Mouse (Mus musculus): ENCODE data around the gene Il3. TPM values are rescaled to one million over a fixed set of nuclear protein-coding genes. Genes with fewer than 3 reads are reported as not detected.

Gene Il3
- polyA plus RNA-seq, 1 experiment from 2014 or later = not detected

GRCm38 (mm10) chr11:54269191-54269896 is 2.3 kb upstream of the Il3 start:
- no peak for ATAC-seq (ENCODE audit: low FRiP score)
- no peaks in the 10 kb centered on the region for H3K9me3 ChIP-seq
- WGBS = 85% methylated on average over 3 of the region's 3 CpGs

GRCm38 (mm10) chr11:54264542-54264941 is 2.5 kb downstream of the Il3 start:
- H3K9ac ChIP-seq = no peak overlapping the region
- 57% methylated on average over 2 of the region's 2 CpGs for whole genome bisulfite sequencing
- ATAC-seq (ENCODE audit: low FRiP score) = no peak

More at GRCm38 (mm10) chr11:54269191-54269896, 2.3 kb upstream of the Il3 start:
- no peak overlapping the region for H3K4me2 ChIP-seq
- no peak overlapping the region for H3K9ac ChIP-seq
- no peak overlapping the region for H3K4me3 ChIP-seq
- H3K27ac ChIP-seq = no peak overlapping the region
- no peaks in the 10 kb centered on the region for H3K4me1 ChIP-seq (replicated peaks)
- H3K27me3 ChIP-seq = no peaks in the 10 kb centered on the region
- H3K36me3 ChIP-seq = no peaks in the 10 kb centered on the region

GRCm38 (mm10) chr11:54263405-54264031 is 3.6 kb downstream of the Il3 start:
- Histone ChIP-seq H3K4me1 (replicated peaks) (no peaks in the 10 kb centered on the region), H3K27me3 (no peaks in the 10 kb centered on the region), H3K4me3 (no peak overlapping the region), H3K36me3 (no peaks in the 10 kb centered on the region), H3K9ac (no peak overlapping the region), H3K27ac (no peak overlapping the region), H3K9me3 (no peaks in the 10 kb centered on the region), H3K4me2 (no peak overlapping the region)
- WGBS = 4% methylated on average over 1 of the region's 1 CpGs
- ATAC-seq (ENCODE audit: low FRiP score) = no peak

More at GRCm38 (mm10) chr11:54264542-54264941, 2.5 kb downstream of the Il3 start:
- Histone ChIP-seq H3K9me3 (no peaks in the 10 kb centered on the region), H3K27ac (no peak overlapping the region), H3K27me3 (no peaks in the 10 kb centered on the region), H3K36me3 (no peaks in the 10 kb centered on the region), H3K4me2 (no peak overlapping the region), H3K4me3 (no peak overlapping the region), H3K4me1 (replicated peaks) (no peaks in the 10 kb centered on the region)

GRCm38 (mm10) chr11:54256624-54257376 is 10.3 kb downstream of the Il3 start:
- Histone ChIP-seq H3K27ac (no peak overlapping the region), H3K4me1 (replicated peaks) (no peaks in the 10 kb centered on the region), H3K9me3 (no peaks in the 10 kb centered on the region), H3K4me3 (no peak overlapping the region), H3K9ac (no peak overlapping the region), H3K27me3 (no peaks in the 10 kb centered on the region), H3K4me2 (no peak overlapping the region), H3K36me3 (no peaks in the 10 kb centered on the region)
- WGBS = 46% methylated on average over 3 of the region's 3 CpGs
- 0 out of 2 replicates have a peak, but pooled peaks have one; percentile 66 for ATAC-seq (ENCODE audit: low FRiP score)

GRCm38 (mm10) chr11:54254114-54254513 is 13.0 kb downstream of the Il3 start:
- no peak for ATAC-seq (ENCODE audit: low FRiP score)
- 64% methylated on average over 4 of the region's 4 CpGs for WGBS
- Histone ChIP-seq H3K27me3 (no peaks in the 10 kb centered on the region), H3K4me3 (no peak overlapping the region), H3K9ac (no peak overlapping the region), H3K36me3 (no peaks in the 10 kb centered on the region), H3K27ac (no peak overlapping the region), H3K4me2 (no peak overlapping the region), H3K4me1 (replicated peaks) (no peaks in the 10 kb centered on the region), H3K9me3 (no peaks in the 10 kb centered on the region)

GRCm38 (mm10) chr11:54250575-54250974 is 16.5 kb downstream of the Il3 start:
- no peak overlapping the region for H3K4me2 ChIP-seq
- no peak for ATAC-seq (ENCODE audit: low FRiP score)
- H3K9ac ChIP-seq = no peak overlapping the region
- 90% methylated on average over 11 of the region's 11 CpGs for WGBS
- no peak overlapping the region for H3K4me3 ChIP-seq
- no peaks in the 10 kb centered on the region for H3K27me3 ChIP-seq
- H3K36me3 ChIP-seq = no peaks in the 10 kb centered on the region
- H3K27ac ChIP-seq = no peak overlapping the region
- no peaks in the 10 kb centered on the region for H3K4me1 ChIP-seq (replicated peaks)
- H3K9me3 ChIP-seq = no peaks in the 10 kb centered on the region

- no peaks in the 10 kb centered on the region for H3K27me3 ChIP-seq
- H3K27ac ChIP-seq = no peak overlapping the region
- no peaks in the 10 kb centered on the region for H3K36me3 ChIP-seq
- no peak overlapping the region for H3K4me2 ChIP-seq
- H3K4me3 ChIP-seq = no peak overlapping the region
- ATAC-seq (ENCODE audit: low FRiP score) = no peak
- no peaks in the 10 kb centered on the region for H3K4me1 ChIP-seq (replicated peaks)
- H3K9ac ChIP-seq = no peak overlapping the region
- WGBS = 81% methylated on average over 3 of the region's 3 CpGs
- no peaks in the 10 kb centered on the region for H3K9me3 ChIP-seq
Observed at GRCm38 (mm10) chr11:54249748-54250147, 17.3 kb downstream of the Il3 start.

GRCm38 (mm10) chr11:54248940-54249717 is 17.9 kb downstream of the Il3 start, which contains the start of gene Csf2:
Csf2 (minus strand) TSS chr11:54249667.
- Histone ChIP-seq H3K4me3 (no peak within 1 kb of the TSS), H3K27me3 (no peaks in the 10 kb centered on the region), H3K27ac (no peak within 1 kb of the TSS), H3K4me1 (replicated peaks) (no peaks in the 10 kb centered on the region), H3K9ac (no peak within 1 kb of the TSS), H3K9me3 (no peaks in the 10 kb centered on the region), H3K36me3 (no peaks in the 10 kb centered on the region), H3K4me2 (no peak within 1 kb of the TSS)
- ATAC-seq (ENCODE audit: low FRiP score) = no peak
- WGBS = 70% methylated on average over 11 of the region's 11 CpGs

GRCm38 (mm10) chr11:54247251-54247950 is 19.7 kb downstream of the Il3 start:
- no peak for ATAC-seq (ENCODE audit: low FRiP score)
- H3K27ac ChIP-seq = no peak overlapping the region
- WGBS = 83% methylated on average over 10 of the region's 10 CpGs
- H3K9me3 ChIP-seq = no peaks in the 10 kb centered on the region
- H3K27me3 ChIP-seq = no peaks in the 10 kb centered on the region
- H3K4me2 ChIP-seq = no peak overlapping the region
- H3K36me3 ChIP-seq = no peaks in the 10 kb centered on the region
- H3K4me1 ChIP-seq (replicated peaks) = no peaks in the 10 kb centered on the region
- H3K4me3 ChIP-seq = no peak overlapping the region
- no peak overlapping the region for H3K9ac ChIP-seq

- Histone ChIP-seq H3K4me3 (no peak overlapping the region), H3K9me3 (no peaks in the 10 kb centered on the region), H3K27ac (no peak overlapping the region), H3K27me3 (no peaks in the 10 kb centered on the region), H3K4me1 (replicated peaks) (no peaks in the 10 kb centered on the region), H3K9ac (no peak overlapping the region), H3K4me2 (no peak overlapping the region), H3K36me3 (no peaks in the 10 kb centered on the region)
- ATAC-seq (ENCODE audit: low FRiP score) = no peak
- WGBS = 82% methylated on average over 6 of the region's 6 CpGs
Observed at GRCm38 (mm10) chr11:54244465-54244864, 22.6 kb downstream of the Il3 start.

GRCm38 (mm10) chr11:54242494-54242893 is 24.6 kb downstream of the Il3 start:
- no peak overlapping the region for H3K27ac ChIP-seq
- no peaks in the 10 kb centered on the region for H3K9me3 ChIP-seq
- no peak overlapping the region for H3K9ac ChIP-seq
- no peaks in the 10 kb centered on the region for H3K36me3 ChIP-seq
- H3K4me2 ChIP-seq = no peak overlapping the region
- no peak overlapping the region for H3K4me3 ChIP-seq
- no peaks in the 10 kb centered on the region for H3K4me1 ChIP-seq (replicated peaks)
- WGBS = 95% methylated on average over 3 of the region's 3 CpGs
- no peak for ATAC-seq (ENCODE audit: low FRiP score)
- no peaks in the 10 kb centered on the region for H3K27me3 ChIP-seq

Measured in hindbrain, embryonic 13.5 days (tissue).